Mouse (Mus musculus) liver, embryonic 16.5 days (tissue): Measurements from ENCODE around the gene Lekr1. TPM values are rescaled to one million over a fixed set of nuclear protein-coding genes. Genes with fewer than 3 reads are reported as not detected.

Experiments used
- ATAC-seq: fragments of 200-750 bp; cut with Nextera tagmentation; 2 replicates; pipeline ENCODE4 v1.8.0; 2017; ENCODE audit warnings: low read depth, mild to moderate bottlenecking, moderate number of reproducible peaks, moderate library complexity
- H3K27ac ChIP-seq: fragments of 300-500 bp; sonication (generic); 2 replicates; pipeline ENCODE4 v1.5.1; 2014; ENCODE audit warnings: mild to moderate bottlenecking, low read length
- H3K27me3 ChIP-seq: fragments of 300-500 bp; sonication (generic); 2 replicates; pipeline ENCODE4 v1.6.1; 2014; ENCODE audit warnings: low read depth, low read length, mixed read lengths; ENCODE audit not compliant: control insufficient read depth, insufficient read depth
- H3K36me3 ChIP-seq: fragments of 300-500 bp; sonication (generic); 2 replicates; pipeline ENCODE4 v1.6.1; 2014; ENCODE audit warnings: mild to moderate bottlenecking; ENCODE audit not compliant: control insufficient read depth, insufficient read depth
- H3K4me1 ChIP-seq: fragments of 300-500 bp; sonication (generic); 2 replicates; pipeline ENCODE4 v1.6.1; 2014; ENCODE audit warnings: low read depth, low read length, mixed read lengths; ENCODE audit not compliant: control insufficient read depth
- H3K4me2 ChIP-seq: fragments of 300-500 bp; sonication (generic); 2 replicates; pipeline ENCODE4 v1.6.1; 2014; ENCODE audit warnings: low read depth, low read length, mixed read lengths
- H3K4me3 ChIP-seq: fragments of 300-500 bp; sonication (generic); 2 replicates; pipeline ENCODE4 v1.5.1; 2014; ENCODE audit warnings: low read depth, mild to moderate bottlenecking, low read length
- H3K9ac ChIP-seq: fragments of 300-500 bp; sonication (generic); 2 replicates; pipeline ENCODE4 v1.6.1; 2014; ENCODE audit warnings: low read depth, low read length
- H3K9me3 ChIP-seq: fragments of 300-500 bp; sonication (generic); replicated peaks from 2 replicates; pipeline ENCODE4 v1.6.1; 2016; ENCODE audit warnings: low read length; ENCODE audit not compliant: control insufficient read depth
- WGBS: fragments of 180-500 bp; shearing (Covaris S2); extraction: QIAGEN DNeasy Blood & Tissue Kit; methylation state at CpG from one replicate; pipeline ENCODE4 v1.1.7; 2014; ENCODE audit not compliant: insufficient replicate concordance; 5-methylcytosine and 5-hydroxymethylcytosine counted together
- polyA plus RNA-seq: library from polyadenylated mRNA; unstranded; fragments of >200 nt; fragmentation: Nextera tagmentation; extraction: Ambion mirVana; gene quantifications from 2 replicates; pipeline ENCODE4 v1.2.1, GENCODE M21; 2015

Lekr1 gene
- polyA plus RNA-seq, 1 experiment from 2014 or later, result 0.94 TPM

DNA sequence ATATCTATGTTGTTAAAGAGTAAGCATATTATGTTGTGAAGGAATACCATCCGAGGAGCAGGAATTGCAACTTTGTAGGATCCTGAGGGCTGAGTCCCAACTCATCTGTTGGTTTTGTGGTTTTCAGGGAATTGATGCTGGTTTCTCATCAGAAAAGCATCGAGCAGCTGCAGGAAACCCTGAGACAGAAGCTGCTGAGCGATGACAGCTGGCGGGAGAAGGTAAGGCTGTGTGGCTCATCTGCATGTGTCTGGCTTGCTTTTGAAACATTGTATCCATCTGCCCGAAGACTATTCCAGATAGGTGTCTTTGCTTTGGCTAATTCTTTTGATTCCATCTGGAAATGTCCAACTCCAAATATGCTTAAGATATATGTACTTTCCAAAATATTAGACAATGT lies 136.2 kb downstream of the Lekr1 start:
- H3K9ac ChIP-seq, result no peak overlapping the region
- no peaks in the 10 kb centered on the region for H3K36me3 ChIP-seq
- 59% methylated on average over 5 of the region's 5 CpGs for WGBS
- no peaks in the 10 kb centered on the region for H3K9me3 ChIP-seq
- ATAC-seq, result no peak
- H3K4me3 ChIP-seq, result no peak overlapping the region
- no peaks in the 10 kb centered on the region for H3K4me1 ChIP-seq
- H3K27ac ChIP-seq, result no peak overlapping the region
- H3K4me2 ChIP-seq, result no peak overlapping the region
- H3K27me3 ChIP-seq, result no peaks in the 10 kb centered on the region

DNA sequence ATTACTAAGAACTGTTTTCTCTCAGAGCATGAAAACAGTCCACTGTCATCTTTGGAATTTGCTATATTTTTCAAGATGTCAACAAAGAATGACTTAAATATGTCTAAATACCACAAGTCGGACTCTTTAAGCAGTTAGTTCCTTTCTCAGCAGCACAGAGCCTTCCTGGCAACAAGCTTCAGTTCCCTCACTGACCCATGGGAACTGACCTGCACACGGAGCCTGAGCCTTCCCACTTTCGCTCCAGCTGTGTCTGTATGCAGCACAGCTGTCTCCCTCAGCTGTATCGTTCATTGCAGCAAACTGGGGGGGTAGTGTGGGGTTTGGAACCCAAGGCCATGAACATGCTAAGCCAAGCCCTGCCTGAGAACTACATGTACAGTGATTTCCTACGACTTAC lies 136.8 kb downstream of the Lekr1 start:
- 38% methylated on average over 5 of the region's 5 CpGs for WGBS
- no peaks in the 10 kb centered on the region for H3K27me3 ChIP-seq
- H3K36me3 ChIP-seq, result no peaks in the 10 kb centered on the region
- no peaks in the 10 kb centered on the region for H3K9me3 ChIP-seq
- no peak overlapping the region for H3K27ac ChIP-seq
- no peaks in the 10 kb centered on the region for H3K4me1 ChIP-seq
- no peak overlapping the region for H3K4me3 ChIP-seq
- no peak overlapping the region for H3K4me2 ChIP-seq
- no peak overlapping the region for H3K9ac ChIP-seq
- ATAC-seq, result no peak

DNA sequence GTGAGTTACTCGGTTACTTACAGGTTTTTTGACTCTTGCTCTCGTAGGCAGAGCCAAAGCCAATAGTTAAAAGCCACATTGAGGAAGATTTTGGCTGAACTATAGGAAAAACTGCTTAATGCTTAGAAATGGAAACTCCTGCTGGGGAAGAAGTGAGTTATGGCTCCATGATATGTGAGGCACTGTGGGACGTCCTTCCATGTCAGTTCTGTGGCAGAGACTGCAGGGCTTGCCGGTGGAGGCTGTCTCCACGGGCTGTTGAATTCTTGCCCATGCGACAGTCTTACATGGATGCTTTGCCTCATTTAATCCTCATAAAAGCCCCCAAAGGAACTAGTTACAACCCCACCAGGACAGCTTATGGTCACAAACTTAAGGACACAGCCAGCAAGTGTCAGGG lies 148.9 kb downstream of the Lekr1 start:
- ATAC-seq, result no peak
- WGBS, result 66% methylated on average over 6 of the region's 6 CpGs

DNA sequence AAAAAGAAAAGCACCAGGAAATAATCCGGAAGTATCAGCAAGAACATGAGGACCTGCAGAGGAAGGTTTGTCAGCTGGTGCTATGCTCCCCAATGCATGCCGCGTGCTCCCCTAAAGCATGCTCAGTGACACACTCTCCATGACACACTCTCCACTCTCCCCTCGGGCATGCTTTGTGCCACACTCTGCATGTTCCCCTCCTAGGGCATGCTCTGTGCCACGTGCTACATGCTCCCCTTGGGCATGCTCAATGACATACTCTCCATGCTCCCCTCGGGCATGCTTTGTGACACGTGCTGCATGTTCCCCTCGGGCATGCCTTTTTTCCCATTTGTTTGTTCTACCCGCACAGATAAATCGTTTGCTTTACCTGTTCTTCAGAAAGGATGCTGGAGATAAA lies 150.0 kb downstream of the Lekr1 start:
- 67% methylated on average over 10 of the region's 10 CpGs for WGBS
- Histone ChIP-seq H3K4me1 (no peaks in the 10 kb centered on the region), H3K36me3 (no peaks in the 10 kb centered on the region), H3K27me3 (no peaks in the 10 kb centered on the region), H3K9ac (no peak overlapping the region), H3K9me3 (no peaks in the 10 kb centered on the region), H3K4me2 (no peak overlapping the region), H3K4me3 (no peak overlapping the region), H3K27ac (no peak overlapping the region)
- no peak for ATAC-seq

More for the DNA sequence above, 148.9 kb downstream of the Lekr1 start:
- H3K4me1 ChIP-seq, result no peaks in the 10 kb centered on the region
- no peak overlapping the region for H3K4me2 ChIP-seq
- no peak overlapping the region for H3K27ac ChIP-seq
- H3K4me3 ChIP-seq, result no peak overlapping the region
- no peaks in the 10 kb centered on the region for H3K27me3 ChIP-seq
- no peaks in the 10 kb centered on the region for H3K9me3 ChIP-seq
- no peak overlapping the region for H3K9ac ChIP-seq
- no peaks in the 10 kb centered on the region for H3K36me3 ChIP-seq

DNA sequence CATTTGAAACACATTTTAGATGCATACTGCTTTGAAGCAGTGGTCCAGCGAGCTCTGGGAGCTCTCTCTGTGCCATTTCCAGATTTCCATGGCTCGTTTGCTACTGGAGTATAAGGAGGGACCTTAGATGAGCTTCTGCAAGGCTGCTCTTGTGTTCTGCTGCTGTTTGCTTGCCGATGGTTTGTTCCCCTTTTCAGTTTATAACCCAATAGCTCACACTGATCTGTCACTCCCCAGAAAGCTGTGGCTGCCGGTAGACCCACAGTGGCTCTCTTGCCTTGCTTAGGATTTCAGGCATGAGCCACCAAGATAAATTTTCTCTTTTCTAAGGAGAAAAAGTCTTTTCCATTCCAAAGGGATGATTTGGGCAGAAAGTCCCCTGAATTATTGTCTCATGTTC lies 152.6 kb downstream of the Lekr1 start:
- Histone ChIP-seq H3K9me3 (no peaks in the 10 kb centered on the region), H3K4me1 (no peaks in the 10 kb centered on the region), H3K4me3 (no peak overlapping the region), H3K27me3 (no peaks in the 10 kb centered on the region), H3K36me3 (no peaks in the 10 kb centered on the region), H3K27ac (no peak overlapping the region), H3K4me2 (no peak overlapping the region), H3K9ac (no peak overlapping the region)
- 37% methylated on average over 4 of the region's 4 CpGs for WGBS
- no peak for ATAC-seq

DNA sequence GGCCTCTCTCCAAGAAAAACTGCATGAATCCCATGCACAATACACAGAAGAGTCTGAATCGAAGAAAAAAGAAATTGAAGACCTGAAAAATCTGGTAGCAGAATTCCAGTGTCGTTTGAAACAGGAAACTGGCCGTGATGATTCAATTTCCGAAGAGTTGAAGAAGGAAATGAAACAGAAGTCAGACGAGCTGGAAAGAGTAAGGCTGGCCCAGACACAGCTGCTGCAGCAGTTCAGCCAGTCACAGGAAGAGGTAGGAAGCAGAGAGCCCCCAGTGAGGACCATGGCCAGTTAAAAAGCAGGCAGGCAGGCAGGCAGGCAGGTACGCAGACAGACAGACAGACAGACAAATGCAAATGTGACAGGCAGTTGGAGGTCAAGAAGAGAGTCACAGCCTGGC lies 153.8 kb downstream of the Lekr1 start:
- Histone ChIP-seq H3K36me3 (no peaks in the 10 kb centered on the region), H3K27ac (no peak overlapping the region), H3K4me2 (no peak overlapping the region), H3K27me3 (no peaks in the 10 kb centered on the region), H3K9ac (no peak overlapping the region), H3K4me3 (no peak overlapping the region), H3K9me3 (no peaks in the 10 kb centered on the region), H3K4me1 (no peaks in the 10 kb centered on the region)
- no peak for ATAC-seq
- 19% methylated on average over 6 of the region's 6 CpGs for WGBS

DNA sequence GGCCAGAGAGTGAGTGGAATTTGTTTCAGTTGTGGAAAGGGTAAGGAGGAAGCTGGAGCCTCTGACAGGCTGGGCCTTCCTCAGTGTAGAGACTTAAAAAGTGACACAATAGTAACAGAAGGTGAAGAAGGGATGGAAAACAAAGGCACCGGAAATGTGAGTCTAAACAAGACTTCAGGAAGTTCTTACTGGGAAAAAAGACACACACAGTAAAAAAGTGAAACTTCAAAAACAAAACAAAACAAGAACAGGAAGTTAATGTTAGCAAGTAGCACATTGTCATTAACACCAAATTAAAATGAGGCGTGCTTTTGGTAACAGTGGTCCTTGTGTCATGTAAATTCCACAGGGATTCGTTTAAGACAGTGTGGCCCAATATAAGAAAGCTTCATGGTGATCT lies 158.9 kb downstream of the Lekr1 start:
- Histone ChIP-seq H3K27ac (no peak overlapping the region), H3K9me3 (no peaks in the 10 kb centered on the region), H3K4me3 (no peak overlapping the region), H3K9ac (no peak overlapping the region), H3K4me1 (no peaks in the 10 kb centered on the region), H3K36me3 (no peaks in the 10 kb centered on the region), H3K27me3 (no peaks in the 10 kb centered on the region), H3K4me2 (no peak overlapping the region)
- no peak for ATAC-seq
- 45% methylated on average over 3 of the region's 3 CpGs for WGBS

DNA sequence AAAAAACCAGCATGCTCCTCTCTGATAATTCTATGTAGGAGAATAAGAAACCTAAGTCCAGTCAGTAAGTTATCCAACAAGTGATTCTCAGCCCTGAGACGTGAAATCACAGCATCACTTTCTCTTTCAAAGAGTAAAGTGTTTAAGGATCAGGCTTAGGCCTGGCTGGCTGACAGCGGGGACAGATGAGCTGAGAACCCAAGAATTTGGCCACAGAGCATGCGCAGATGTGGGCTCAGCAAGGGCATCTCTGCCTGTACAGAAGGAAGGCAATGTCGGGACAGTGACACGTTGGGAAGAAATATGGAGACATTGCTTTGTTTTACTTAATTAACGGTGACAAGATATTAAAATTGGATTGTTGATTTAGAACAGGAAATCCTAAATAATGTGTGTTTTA lies 160.7 kb downstream of the Lekr1 start:
- Histone ChIP-seq H3K4me3 (no peak overlapping the region), H3K9me3 (no peaks in the 10 kb centered on the region), H3K9ac (no peak overlapping the region), H3K27ac (no peak overlapping the region), H3K4me2 (no peak overlapping the region), H3K27me3 (no peaks in the 10 kb centered on the region), H3K36me3 (no peaks in the 10 kb centered on the region), H3K4me1 (no peaks in the 10 kb centered on the region)
- WGBS, result 61% methylated on average over 6 of the region's 6 CpGs
- ATAC-seq, result no peak

DNA sequence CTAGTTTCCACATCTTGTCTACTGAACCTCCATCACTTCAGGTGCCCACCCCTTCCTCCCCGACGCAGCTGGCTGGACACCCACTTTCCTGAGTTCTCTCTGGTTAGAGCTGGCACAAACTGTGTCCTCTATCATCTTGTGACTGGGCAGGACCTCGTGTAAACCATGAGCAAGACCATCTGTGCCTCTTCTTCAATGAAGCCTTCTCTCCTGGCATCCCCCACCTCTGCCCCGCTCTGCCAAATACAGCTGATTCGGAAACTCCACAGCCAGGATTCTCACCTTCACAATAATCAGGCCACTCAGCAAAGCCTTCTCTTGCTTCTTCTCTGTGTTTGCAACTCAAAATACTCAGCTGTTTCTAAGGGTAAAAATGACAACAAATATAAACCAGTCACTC lies 161.4 kb downstream of the Lekr1 start:
- no peak overlapping the region for H3K4me2 ChIP-seq
- H3K9ac ChIP-seq, result no peak overlapping the region
- no peak overlapping the region for H3K27ac ChIP-seq
- H3K4me3 ChIP-seq, result no peak overlapping the region
- no peaks in the 10 kb centered on the region for H3K36me3 ChIP-seq
- ATAC-seq, result no peak
- WGBS, result 58% methylated on average over 5 of the region's 5 CpGs
- no peaks in the 10 kb centered on the region for H3K4me1 ChIP-seq
- H3K9me3 ChIP-seq, result no peaks in the 10 kb centered on the region
- H3K27me3 ChIP-seq, result no peaks in the 10 kb centered on the region

DNA sequence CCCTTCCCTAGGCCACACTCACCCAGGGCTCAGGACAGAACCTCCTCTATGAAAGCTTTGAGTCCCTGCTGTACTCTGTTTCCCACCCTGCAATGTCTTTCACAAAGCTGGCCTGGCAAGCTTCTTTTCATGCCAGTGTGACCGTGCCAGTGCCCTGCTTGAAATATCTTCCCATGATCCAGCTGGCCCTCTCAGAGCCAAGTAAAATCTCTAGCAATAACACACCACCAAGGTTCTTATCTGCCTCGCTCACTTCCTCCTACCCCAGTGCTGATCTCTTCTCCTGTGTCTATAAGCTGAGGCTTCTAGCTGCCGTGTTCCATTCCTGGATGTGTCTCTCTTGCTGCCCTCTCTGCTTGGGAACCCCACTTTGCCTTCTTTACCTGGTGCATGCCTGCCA lies 162.0 kb downstream of the Lekr1 start:
- no peaks in the 10 kb centered on the region for H3K36me3 ChIP-seq
- H3K9me3 ChIP-seq, result no peaks in the 10 kb centered on the region
- 24% methylated on average over 3 of the region's 3 CpGs for WGBS
- H3K27me3 ChIP-seq, result no peaks in the 10 kb centered on the region
- no peak overlapping the region for H3K27ac ChIP-seq
- no peak overlapping the region for H3K9ac ChIP-seq
- H3K4me1 ChIP-seq, result no peaks in the 10 kb centered on the region
- ATAC-seq, result no peak
- H3K4me2 ChIP-seq, result no peak overlapping the region
- no peak overlapping the region for H3K4me3 ChIP-seq
